Mouse (Mus musculus) olfactory bulb, adult 2 months (tissue): ENCODE measurements around the gene Lgals3bp.

Experiments used
- CTCF ChIP-seq: fragments of 200-500 bp; IDR thresholded peaks from 2 replicates; pipeline ENCODE4 v1.5.1; 2012; ENCODE audit warnings: low read depth, mild to moderate bottlenecking, low read length, moderate library complexity; ENCODE audit not compliant: insufficient read depth
- POLR2A ChIP-seq: fragments of 200-500 bp; IDR thresholded peaks from 2 replicates; pipeline ENCODE4 v1.6.1; 2012; ENCODE audit warnings: mild to moderate bottlenecking, low read depth, low read length, moderate library complexity; ENCODE audit not compliant: insufficient read depth

DNA sequence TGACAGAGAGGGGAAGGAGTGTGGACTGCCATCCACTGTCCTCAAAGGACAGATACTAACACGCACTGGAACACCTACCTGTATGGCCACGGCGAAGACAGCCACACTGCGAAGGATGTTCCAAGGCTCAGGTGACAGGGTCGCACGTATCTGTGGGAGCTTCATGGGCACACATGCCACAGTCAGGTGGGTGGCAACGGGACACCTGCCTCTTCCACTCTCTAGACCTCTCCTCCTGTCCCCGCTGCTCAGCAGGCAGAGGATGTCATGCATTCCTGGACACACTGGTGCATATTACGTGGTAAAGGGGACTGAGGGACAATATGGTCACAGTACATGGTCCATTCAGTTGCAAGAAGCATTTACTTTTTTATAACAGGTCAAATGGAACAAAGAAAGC, 15.6 kb upstream of the Lgals3bp start:
- TF ChIP-seq POLR2A (no peak), CTCF (no peak)
